Mouse (Mus musculus) thymus, adult 2 months (tissue): Measurements from ENCODE around the gene 1700010B08Rik.

ENCODE experiments used
- CTCF ChIP-seq: fragments of 200-500 bp; IDR thresholded peaks from 2 replicates; pipeline ENCODE4 v1.5.1; 2012; ENCODE audit warnings: mild to moderate bottlenecking, control low read depth, low read length, moderate library complexity, borderline replicate concordance; ENCODE audit not compliant: control insufficient read depth, poor library complexity, insufficient read depth; ENCODE audit errors: extremely low read depth
- POLR2A ChIP-seq: fragments of 200-500 bp; IDR thresholded peaks from 2 replicates; pipeline ENCODE4 v1.6.1; 2012; ENCODE audit warnings: mild to moderate bottlenecking, low read length, control low read depth, moderate library complexity; ENCODE audit not compliant: control insufficient read depth, poor library complexity, insufficient read depth; ENCODE audit errors: extremely low read depth

DNA sequence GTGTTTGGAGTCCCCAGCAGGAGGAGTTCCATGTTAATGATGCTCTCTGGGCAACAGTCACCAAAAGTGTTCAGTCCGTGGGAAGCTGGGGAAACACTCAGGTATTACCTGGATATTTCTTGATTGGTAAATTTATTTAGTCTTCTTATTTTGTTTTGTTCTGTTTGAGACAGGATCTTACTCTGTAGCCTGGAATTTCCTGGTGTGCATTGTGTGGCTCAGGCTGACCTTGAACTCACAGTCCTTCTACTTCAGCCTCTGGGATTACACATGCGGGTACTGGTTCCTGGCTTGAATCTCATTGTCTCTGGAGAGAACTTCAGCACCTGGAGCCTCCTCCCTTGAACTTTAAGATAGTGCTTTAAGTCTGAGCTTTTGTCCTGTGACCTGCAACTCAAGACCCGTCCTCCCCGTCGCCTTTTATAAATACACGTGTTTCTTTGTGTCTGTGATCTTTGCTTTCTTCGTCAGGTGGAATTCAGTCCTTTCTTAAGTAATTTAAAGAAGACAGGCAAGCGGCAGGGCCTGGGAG lies 38.5 kb downstream of the 1700010B08Rik start:
- TF ChIP-seq CTCF (no peak), POLR2A (no peak)
